Mouse (Mus musculus) left cerebral cortex, postnatal 36 days (tissue): ENCODE measurements at regions not wholly inside any gene's neighbourhood (a gene's known extent, or its start where the extent isn't known, plus 50 kb on each side); places are given as distances from the start of the nearest gene placed in this dataset.
A peak's percentile ranks its signal among the peaks of the same experiment; 100 is the strongest.
"Not testable (repeated sequence)": the region's sequence is repeated elsewhere in the genome, so short reads cannot be mapped to it uniquely, and the experiment has no call there.

Experiments used
- DNase-seq, 2 experiments: peaks; one replicate each; pipeline ENCODE4 v3.0.0; 2021 to 2022; ENCODE audit warnings: low spot score in 2 of 2, mixed read lengths in 1 of 2
- intact Hi-C: fragments of 180-260 bp; cut with DNase I; formaldehyde crosslinking; loops from one replicate; pipeline ENCODE4 v1.15.1; 2025

DNA sequence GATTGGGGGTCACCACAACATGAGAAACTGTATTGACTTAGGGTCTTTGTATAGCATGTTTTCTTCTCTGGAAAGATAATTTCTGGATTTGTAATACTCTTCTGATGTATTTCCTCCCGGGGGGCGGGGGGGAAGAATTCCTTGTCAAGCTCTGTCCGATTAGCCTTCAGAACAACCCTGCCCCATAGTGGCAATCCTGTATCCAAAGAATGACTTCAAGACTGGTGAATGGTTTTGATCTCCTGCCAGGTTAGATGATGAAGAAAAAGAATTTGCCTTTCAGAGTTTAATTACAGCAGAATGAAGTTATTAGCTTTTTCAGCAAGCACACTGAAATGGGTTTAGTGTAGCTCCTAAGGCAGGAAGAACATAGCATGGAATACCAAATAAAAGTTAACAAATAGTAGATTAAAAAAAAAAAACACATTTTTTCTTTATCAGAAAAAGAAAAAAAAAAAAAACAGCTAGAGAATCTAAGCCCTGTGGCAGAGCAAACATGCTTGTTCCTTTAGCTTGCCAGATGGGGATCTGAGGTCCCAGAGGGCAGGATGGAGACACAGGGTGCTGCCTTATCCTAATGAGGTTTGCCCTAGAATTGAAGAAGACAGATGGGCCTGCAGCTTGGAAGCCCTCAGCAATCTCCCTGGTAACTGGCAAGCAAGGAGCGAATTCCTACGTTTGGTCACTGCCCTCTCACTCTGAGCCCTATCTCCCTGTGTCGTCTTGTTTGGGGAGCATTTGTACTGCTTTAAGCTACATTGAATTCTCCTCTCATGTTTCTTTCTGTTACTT, 280.9 kb upstream of the Gm9972 start:
- intact Hi-C loops = no loop called here
- DNase-seq = no peak

DNA sequence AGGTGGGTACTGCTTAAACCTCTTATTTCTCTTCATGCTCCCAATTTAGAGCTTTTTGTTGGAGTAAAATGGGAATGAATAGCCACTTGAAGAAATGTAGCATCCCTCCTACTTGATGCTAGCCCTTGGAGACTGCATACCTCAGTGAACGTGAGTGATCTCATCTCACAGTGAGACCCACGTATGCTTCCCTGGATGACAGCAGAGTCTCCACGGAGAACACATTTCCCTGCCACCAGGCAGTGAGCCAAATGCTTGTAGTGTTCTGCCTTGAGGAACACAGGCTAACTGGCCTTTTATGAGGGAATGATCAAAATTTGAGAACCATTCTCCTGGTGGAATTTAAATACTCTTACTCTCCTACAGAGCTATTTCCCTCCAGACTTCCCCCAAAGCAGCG, 280.1 kb upstream of the Gm9972 start:
- no peak for DNase-seq
- intact Hi-C loops = no loop called here

DNA sequence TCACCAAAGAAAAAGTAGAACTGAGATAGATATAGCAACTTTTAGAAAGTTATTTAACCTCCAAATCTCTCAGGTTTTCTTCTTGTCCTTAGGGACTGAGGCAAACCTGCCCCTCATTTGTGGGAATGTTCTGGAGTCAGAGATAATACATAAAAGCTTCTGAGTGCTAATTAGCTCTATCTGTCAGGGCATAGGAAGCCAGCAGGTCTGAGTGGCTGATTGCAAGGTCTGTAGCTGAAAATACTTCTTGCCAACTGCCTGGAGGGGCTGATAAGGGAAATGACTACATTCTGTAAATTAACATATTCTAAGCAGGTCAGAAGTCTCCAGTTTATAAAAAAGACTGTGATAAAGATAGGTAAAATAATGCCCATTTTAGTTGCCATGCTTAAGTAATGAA, 270.3 kb upstream of the Gm9972 start:
- intact Hi-C loops = no loop called here

DNA sequence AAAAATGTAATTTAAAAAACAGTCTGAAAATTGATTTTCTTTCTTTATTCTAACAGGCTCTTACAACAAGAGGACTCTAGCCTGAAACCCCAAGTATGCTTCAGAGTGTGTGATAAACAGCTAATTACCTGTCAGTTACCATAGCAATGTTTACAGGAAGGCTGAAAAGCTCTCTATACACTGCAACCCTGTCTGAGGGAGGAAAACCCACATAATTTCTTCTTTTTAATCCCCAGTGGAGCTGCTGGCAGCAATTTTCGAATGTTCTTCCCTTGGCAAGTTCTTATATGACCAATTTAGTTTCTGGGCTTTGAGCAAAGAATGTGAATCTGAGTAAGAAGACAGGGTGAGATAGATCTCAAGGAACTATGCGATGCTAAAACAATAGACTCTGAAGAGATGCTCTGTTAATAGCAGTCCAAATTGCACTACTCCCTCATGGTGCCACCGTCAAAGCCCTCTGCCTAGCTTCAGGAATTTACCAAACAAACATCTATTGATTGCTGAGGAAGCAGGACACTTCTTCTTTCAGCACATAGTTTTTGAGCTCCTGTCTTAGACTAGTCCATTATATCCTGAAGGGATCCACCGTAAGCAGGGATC, 260.4 kb upstream of the Gm9972 start:
- DNase-seq = peak; percentile 6 to 7

More for the DNA sequence above, 270.3 kb upstream of the Gm9972 start:
- no peak for DNase-seq

DNA sequence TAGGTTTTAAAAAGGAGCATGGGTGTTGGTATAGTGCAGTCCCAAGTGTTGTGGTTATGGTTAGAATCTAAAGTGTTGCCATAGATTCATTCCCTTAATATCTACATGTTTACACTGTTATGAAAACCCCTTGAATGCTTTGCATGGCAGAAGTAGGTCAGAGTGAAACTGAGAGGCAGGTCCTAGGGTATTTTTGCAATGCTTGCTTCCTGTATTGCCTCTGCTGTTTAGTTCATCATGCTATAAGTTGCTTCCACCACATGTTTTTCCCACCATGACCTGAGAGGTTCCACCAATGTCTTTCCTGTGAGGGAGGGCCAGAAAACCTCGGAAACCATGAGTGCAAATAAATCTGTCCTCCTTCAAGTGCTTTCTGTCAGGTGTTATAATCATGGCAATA, 224.1 kb upstream of the Gm9972 start:
- no peak for DNase-seq
- intact Hi-C loops = no loop called here

More for the DNA sequence above, 260.4 kb upstream of the Gm9972 start:
- intact Hi-C loops = no loop called here

DNA sequence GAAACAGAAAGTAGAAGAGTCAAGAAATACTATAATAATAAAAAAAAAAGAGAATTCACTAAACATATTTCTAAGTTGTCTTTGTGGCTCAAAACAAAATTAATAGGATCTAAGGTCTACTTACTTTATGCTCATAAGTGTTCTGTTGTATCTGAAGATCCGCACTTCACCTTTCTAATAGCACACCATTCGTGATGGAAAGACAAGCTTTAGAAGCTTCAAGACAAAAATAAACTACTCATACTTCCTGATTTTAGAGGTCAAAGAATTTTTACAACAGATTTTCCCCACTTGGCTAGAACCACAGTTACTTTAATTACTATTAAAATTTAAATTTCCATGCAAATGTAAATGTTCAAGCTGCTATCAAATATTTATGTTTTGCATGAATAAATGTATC, 219.8 kb upstream of the Gm9972 start:
- intact Hi-C loops = no loop called here
- no peak for DNase-seq

DNA sequence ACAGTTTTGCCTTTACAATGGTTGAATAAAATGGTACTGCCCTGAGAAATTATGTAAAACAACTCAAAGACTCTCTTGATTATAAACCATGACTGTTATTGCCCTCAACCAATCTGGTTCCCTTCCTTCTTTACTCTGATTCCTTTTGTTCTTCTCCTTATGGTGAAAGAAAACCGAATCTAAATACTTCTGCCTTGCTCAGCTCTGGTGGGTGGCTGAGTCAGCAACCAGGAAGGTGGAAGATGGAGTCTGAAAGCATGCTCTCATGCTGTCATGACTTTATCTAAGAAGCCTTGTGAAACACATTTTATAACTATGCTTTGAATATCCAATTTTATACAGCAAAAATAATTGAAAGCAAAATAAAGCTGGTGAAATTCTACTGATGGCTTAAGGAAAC, 212.7 kb upstream of the Gm9972 start:
- DNase-seq = no peak
- intact Hi-C loops = no loop called here

DNA sequence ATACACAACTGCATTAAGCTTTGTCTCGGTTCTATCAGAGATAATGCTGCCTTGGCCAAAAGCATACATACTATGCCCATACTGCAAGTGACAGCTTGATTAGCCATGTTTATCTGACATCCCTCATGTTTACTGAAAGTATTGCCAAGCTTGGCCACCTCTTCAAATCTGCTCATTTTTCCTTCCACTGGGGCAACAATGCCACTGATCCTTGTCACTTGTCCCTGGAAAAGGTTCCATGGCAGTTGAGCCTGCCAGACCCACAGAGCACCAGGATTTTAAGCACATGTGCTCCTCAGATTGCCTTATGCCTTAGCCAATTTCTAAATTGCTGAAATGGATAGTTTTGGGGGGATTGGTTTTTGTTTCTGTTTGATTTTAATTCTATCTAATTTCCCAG, 189.8 kb upstream of the Gm9972 start:
- no peak for DNase-seq
- intact Hi-C loops = no loop called here

DNA sequence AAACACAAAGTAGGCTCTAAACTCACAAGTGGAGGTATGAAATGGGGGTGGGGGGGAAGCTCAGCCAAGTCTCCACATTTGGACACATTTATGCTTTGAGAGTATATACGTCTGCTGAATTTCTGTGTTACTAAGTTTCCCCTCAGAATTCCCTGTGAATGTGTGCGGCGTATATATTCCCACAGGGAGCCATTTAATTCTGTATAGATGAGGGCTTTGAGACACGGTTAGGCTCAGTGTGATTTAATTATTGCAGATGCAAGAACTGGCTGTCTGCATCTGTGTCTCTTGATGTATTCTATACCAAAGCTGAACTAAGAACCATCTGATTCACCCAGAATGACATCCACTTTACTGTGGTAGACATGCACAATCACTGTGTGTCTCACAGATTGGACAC, 181.1 kb upstream of the Gm9972 start:
- DNase-seq = no peak
- intact Hi-C loops = no loop called here

DNA sequence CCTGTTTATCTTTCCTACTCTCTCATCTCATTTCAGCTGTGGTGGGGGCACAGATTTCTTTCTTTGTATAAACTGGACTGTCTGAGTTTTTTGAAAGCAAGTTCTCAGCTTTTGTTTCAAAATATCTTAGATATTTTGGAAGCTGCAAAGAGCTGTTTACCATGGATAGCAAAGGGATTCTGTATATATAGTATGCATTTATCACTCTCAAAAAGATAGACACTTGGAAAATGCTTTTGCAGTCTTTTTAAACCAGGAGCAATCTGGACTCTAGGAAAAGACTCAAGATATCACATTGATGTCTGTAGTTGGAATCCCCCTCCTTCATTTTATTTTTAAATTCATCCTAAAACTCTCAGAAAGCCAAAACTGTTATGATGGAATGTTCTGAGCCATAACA, 177.9 kb upstream of the Gm9972 start:
- intact Hi-C loops = no loop called here
- no peak for DNase-seq

DNA sequence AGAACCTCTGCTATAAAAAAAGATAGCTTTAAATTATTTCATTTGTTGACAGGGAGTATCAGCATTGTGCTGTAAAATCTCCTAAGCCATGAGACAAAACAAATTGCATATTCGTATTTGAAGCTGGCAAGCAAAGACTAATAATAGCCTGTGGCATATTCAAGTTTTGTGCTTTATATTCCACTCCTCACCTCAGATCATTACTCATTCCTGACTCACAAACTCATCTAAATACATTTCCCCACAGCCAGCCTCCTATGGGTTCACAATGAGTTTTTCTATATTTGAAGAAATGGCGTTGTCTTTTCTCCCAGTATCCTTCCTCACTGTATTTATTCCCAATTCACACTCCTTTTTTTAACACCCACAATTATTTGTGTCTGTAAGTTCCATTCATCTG, 161.5 kb upstream of the Gm9972 start:
- intact Hi-C loops = no loop called here
- DNase-seq = no peak

DNA sequence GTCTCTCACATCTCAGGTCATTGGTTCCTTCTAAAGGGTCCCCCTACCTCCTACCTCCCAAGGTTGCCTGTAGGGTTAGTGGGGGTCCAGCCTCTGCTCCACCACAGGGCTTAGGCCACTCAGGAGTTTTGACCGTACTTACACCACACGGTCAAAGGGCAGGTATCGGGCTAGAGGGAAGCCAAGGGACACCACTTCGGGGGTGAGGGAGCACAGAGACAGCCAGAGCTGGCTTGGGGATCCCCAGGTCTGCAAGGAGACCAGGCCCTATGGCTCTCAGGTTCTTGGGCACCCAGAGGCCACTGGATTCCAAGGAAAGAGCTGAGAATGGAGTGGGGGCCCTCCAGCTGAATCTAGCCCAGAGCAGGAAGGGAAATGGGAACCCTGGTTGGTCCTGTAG, 135.5 kb upstream of the Gm9972 start:
- DNase-seq = no peak
- intact Hi-C loops = no loop called here

DNA sequence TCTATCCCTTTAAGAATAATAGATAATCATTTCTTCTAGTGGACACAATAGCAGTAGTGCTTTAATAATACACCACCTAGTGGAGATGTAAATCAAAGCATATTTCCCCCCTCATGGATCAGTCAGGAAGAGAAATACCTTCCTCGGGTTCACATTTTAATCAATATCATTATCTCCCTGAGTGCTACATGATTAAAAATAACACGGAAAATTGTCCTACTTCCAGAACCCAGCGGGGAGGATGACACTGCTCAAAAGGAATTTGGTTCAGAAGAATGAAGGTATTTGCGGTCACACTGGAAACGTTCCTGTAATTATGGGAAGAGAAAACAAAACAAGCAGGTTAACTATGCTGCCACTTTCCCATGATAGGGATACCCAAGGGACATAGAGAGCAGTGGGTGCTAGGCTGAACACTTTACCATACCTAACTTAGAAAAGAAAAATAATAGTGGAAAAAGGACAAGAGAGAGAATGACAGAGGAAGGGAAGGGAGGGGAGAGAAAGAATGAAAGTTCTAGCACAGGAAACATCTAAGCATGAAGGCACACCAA, 132.0 kb upstream of the Gm9972 start:
- intact Hi-C loops = no loop called here
- no peak for DNase-seq

DNA sequence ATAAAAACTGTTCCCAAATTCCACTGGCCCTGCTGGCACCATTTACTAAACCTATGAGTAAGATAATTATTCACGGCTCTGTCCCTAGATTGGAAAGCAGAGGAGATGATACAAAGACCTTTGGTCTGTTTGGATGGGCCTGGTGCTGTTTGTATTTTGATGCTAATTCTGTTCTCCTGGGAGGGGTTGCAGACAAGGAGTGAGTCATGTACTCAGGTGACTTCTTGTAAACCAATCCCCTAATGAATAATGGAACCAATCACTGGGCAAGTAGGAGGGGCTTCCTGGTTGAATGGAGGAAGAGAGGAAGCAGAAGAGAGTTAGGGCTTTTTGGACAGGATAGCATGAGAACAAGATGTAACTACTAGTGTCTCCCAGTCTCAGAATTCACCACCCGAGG, 130.0 kb upstream of the Gm9972 start:
- intact Hi-C loops = no loop called here
- DNase-seq = no peak

DNA sequence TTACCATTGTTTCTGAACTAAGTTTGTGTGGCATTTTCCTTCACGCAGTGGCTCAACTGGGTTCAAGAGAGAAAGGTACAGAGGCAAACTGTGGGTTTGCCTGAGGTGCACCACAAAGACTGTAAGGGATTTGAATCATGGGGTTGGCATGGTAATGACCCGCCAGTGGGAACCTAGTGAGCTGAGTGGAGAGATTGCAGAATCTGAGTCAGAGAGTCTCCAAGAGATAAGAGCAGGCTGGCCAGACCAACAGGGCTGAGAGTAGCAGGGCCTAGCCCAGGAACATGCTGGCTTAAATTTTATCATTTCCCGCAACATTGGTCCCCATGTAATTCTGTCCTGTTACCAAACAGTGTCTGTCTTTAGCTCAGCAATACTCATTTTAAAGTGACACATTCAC, 129.5 kb upstream of the Gm9972 start:
- no peak for DNase-seq
- intact Hi-C loops = no loop called here

DNA sequence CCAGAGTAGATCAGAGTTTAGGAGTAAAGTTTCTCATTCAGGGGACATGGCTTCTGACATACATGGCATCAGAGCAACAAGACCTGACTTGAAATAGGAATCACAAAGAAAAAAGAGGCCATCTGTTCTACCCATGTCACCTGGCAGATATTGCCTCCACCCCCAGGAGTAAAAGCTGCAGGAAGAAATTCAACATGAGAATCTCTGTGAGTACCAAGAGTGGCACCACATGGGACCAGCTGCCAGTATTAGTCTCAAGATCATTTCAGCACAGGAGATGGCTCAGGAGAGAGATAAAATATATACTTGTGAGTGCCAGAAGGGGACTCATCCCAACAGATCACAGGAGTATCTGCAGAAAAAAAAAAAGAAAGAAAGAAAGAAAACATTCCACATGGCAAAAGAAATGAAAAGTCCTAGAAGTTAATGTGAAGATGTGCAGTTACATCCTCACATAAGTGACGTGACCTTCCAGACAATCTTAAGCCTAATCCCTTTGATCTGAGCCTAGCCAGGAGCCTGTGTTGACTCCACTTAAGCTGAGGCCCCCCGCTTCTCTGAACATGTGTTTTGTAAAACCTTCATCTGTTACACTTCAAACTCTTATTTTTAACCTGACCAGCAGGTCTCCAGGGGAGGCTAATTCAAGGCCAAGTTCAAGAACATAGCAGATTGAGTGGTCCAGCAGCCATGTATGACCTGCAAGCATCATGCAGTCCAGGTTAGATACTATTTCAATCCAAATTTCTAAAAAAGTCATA, 118.9 kb upstream of the Gm9972 start:
- intact Hi-C loops = no loop called here
- DNase-seq = no peak

DNA sequence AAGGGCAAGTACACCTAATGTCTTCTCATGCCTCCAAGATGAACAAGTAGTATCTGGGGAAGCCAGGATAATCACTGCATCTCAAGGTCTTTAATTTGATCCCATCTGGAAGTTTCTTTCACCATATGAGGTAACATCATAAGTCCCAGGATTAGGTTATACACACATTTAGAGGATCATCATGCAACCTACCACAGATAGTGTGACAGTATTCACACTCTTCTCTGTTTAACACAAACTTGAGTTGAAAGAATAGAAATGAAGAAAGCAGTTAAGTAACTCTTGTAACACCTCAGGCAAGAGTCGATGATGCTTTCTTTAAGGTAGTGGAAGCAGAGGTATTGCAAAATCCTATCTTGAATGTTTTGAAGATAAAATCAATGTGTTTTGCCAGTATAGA, 116.3 kb upstream of the Gm9972 start:
- DNase-seq = no peak
- intact Hi-C loops = no loop called here

DNA sequence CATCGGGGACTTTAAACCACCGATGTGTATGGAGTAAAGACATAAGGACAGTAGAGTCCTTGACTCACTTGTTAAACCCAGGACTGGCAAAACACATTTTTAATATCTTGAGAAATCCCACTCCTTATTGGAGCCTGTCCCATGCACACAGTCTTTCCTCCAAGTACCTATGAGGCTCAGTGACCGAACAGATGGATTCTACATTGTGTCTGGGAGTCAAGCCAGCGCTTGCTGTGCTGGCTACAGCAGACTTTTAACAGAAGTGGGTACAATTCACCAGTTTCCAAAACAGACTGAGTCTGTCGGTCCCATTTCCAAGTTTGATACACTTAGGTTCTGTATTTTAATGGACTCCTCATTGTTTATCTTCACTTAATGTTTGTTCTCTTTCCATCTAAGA, 108.4 kb upstream of the Gm9972 start:
- DNase-seq = peak; percentile 76 to 83
- intact Hi-C loops = no loop called here

DNA sequence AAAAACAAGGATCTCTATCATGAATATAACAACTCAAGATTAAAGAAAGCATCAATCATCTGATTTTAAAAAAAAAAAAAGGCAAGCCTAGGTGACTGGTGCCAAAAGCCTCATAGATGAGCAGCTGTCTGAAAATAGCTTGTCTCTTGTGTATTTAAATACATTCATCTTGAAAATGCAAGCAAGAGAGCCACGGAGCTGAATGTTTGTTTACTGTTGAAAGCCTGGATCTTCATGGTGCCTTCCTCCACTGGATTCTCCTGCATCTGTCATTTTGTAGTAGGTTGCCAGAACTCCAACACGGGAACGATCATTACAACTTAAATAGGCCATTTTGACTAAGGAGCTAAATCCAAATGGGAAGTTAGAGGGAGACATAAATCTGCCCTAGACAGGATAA, 106.6 kb upstream of the Gm9972 start:
- intact Hi-C loops = no loop called here
- DNase-seq = no peak

DNA sequence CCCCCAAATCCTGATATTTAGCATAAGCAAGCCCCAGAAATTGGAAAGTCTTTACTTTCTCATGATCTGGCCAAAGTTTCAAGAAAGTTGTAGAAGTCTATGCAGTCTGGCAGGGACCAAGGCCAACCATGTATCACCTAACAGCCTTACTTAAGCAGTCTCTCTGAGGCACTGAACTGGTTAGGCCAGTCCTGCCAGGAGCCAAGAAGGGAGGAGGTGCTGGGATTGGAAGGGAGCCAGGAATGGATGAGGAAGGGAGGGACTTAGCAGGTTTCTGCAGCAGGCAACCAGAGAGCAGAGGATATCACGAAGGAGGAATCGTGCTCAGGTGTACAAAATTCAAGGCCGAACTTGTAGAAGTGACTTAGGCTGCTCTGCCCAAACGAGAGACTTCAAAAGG, 96.3 kb upstream of the Gm9972 start:
- intact Hi-C loops, DNase-seq: not testable (repeated sequence)

DNA sequence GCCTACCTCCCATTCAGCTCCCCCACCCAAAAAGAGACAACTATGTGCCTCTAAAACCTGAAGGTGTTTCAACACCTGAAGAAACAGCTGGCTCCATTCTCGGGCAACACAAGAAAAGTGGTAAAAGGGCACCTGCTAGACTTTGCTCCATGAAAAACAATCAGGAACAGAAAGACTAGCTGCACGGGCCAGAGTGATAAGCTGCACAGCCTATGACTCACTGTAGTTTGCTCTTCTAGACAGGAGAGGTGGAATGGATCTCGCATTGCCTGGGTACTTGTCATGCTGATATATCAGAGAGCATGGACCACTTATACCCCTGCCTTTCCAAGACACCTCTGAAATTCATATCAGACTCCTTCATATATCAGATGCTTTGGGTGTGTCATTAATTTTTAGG, 94.0 kb upstream of the Gm9972 start:
- intact Hi-C loops = no loop called here
- DNase-seq = no peak
